10 mouse cellular contexts compared by ENCODE assay signal in the genomic region with DNA sequence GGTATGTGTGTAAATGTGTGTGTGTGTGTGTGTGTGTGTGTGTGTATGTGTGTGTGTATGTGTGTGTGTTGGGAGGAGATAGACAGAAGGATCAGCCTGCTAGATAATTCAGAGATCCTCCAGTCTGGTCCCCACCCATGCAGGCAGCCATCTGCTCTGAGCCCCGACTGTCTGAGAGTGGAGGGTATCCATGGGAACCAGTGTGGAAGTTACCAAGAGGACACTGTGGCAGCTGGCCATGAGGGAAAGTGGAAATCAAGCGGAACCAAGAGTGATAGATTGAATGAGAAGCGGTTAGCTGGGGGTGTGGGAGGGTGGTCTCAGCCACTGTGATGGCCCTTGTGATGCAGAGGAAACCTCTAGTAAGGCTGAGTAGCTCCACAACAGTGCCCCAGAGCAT. TPM values are rescaled to one million over a fixed set of nuclear protein-coding genes. Genes with fewer than 3 reads are reported as not detected.
DNase-seq lines count a peak whose midpoint lies in the region; ATAC-seq and TF ChIP-seq lines count a peak whose summit lies in the region.
"Had no signal": no experiment of that assay in that cellular context is flagged by ENCODE, and none has a peak within 500 bp of the region (broad histone marks: within the 10 kb centered on the region; RNA-seq: fewer than 3 reads in every experiment).

No protein-coding gene starts in this region.

- WGBS in forebrain, embryonic 15.5 days: 12% methylated on average over 3 of the region's 3 CpGs
- 62% methylated on average over 3 of the region's 3 CpGs for WGBS in heart, embryonic 12.5 days

- no peak overlapping the region for H3K4me3 ChIP-seq in forebrain, embryonic 15.5 days
- no peak overlapping the region for H3K4me3 ChIP-seq in heart, embryonic 12.5 days
- H3K4me3 ChIP-seq: liver, embryonic 13.5 days had no signal

- H3K9ac ChIP-seq in forebrain, embryonic 15.5 days (replicated peaks): no peak overlapping the region
- H3K9ac ChIP-seq in heart, embryonic 12.5 days: no peak overlapping the region
- H3K9ac ChIP-seq: liver, embryonic 13.5 days had no signal

- ATAC-seq in forebrain, embryonic 15.5 days (replicated peaks): peak; percentile 80
- no peak for ATAC-seq in megakaryocyte progenitor cell, adult 5-6 weeks (replicated peaks; ENCODE audit: poor library complexity)
- ATAC-seq in heart, embryonic 12.5 days (ENCODE audit: insufficient number of reproducible peaks, low FRiP score): no peak

- TF ChIP-seq POLR2A in brain, embryonic 14.5 days (IDR thresholded peaks at IDR 0.05; ENCODE audit: borderline replicate concordance, extremely low read depth, insufficient read depth, insufficient read length, poor library complexity, severe bottlenecking): no peak

- H3K4me1 ChIP-seq in forebrain, embryonic 15.5 days: peaks cover 23% of the 10 kb centered on the region
- peaks cover 20% of the 10 kb centered on the region for H3K4me1 ChIP-seq in heart, embryonic 12.5 days (replicated peaks)
- H3K4me1 ChIP-seq: liver, embryonic 13.5 days had no signal

- DNase-seq in brain, embryonic 14.5 days (ENCODE audit: low read depth): peak; percentile 92
- DNase-seq in layer of hippocampus, postnatal 10 days (ENCODE audit: low spot score in 2 of 2): peak; percentile 73 to 77
- peak; percentile 67 for DNase-seq in neural tube, embryonic 10.5 days (ENCODE audit: extremely low spot score, low spot score)
- no peak for DNase-seq in adrenal gland, postnatal 25 days
- DNase-seq in adrenal gland, adult 8-10 months: no peak
- DNase-seq: gastrocnemius, postnatal 10 days; liver, embryonic 13.5 days had no signal

- no peak overlapping the region for H3K4me2 ChIP-seq in forebrain, embryonic 15.5 days (replicated peaks)
- H3K4me2 ChIP-seq in heart, embryonic 12.5 days: no peak overlapping the region
- H3K4me2 ChIP-seq: liver, embryonic 13.5 days had no signal

- TF ChIP-seq CTCF in brain, embryonic 14.5 days (IDR thresholded peaks at IDR 0.05; ENCODE audit: borderline replicate concordance, extremely low read depth, insufficient read depth, insufficient read length): no peak

- peaks cover 8% of the 10 kb centered on the region; the same call in 1 of the 2 replicates for H3K36me3 ChIP-seq in forebrain, embryonic 15.5 days
- no peaks in the 10 kb centered on the region for H3K36me3 ChIP-seq in heart, embryonic 12.5 days
- H3K36me3 ChIP-seq: liver, embryonic 13.5 days had no signal

- H3K27me3 ChIP-seq in forebrain, embryonic 15.5 days: no peaks in the 10 kb centered on the region
- H3K27me3 ChIP-seq in heart, embryonic 12.5 days (replicated peaks): 0 out of 2 replicates have a peak, but pooled peaks cover 3% of the 10 kb centered on the region

- peak overlapping the region; percentile 13; the same call in 1 of the 2 replicates for H3K27ac ChIP-seq in forebrain, embryonic 15.5 days (replicated peaks)
- no peak overlapping the region for H3K27ac ChIP-seq in heart, embryonic 12.5 days (ENCODE audit: poor library complexity, severe bottlenecking)
- H3K27ac ChIP-seq: liver, embryonic 13.5 days had no signal

- H3K9me3 ChIP-seq in forebrain, embryonic 15.5 days: no peaks in the 10 kb centered on the region
- peaks cover 10% of the 10 kb centered on the region; the same call in 1 of the 2 replicates for H3K9me3 ChIP-seq in heart, embryonic 12.5 days (replicated peaks)
- H3K9me3 ChIP-seq: liver, embryonic 13.5 days had no signal

RNA-seq across cellular contexts. Expression of a gene that starts 20.0 kb away (rescaled TPM):
- 122 and 188 TPM in 2 replicates for polyA plus RNA-seq in brain, embryonic 14.5 days (2012; rRNA removed)
- 77.8 and 80.9 TPM in 2 replicates for polyA plus RNA-seq in forebrain, embryonic 15.5 days (2015; fragmentation: Nextera tagmentation; extraction: Ambion mirVana)
- 100 to 1,000 TPM; 178 to 182 TPM for total RNA-seq in layer of hippocampus, postnatal 10 days (2021)
- 0.56 TPM in 1 of 2 replicates, not detected in the other for total RNA-seq in megakaryocyte progenitor cell, adult 5-6 weeks (2015)
- total RNA-seq in megakaryocyte progenitor cell, adult 5-6 weeks (2017): not detected in 2 replicates
- 6.7 and 8.8 TPM in 2 replicates for total RNA-seq in adrenal gland, postnatal 25 days (2021)
- polyA plus RNA-seq in heart, embryonic 12.5 days (2016; fragmentation: Nextera tagmentation; extraction: Ambion mirVana): 3.0 and 3.4 TPM in 2 replicates
- total RNA-seq in adrenal gland, adult 8-10 months (2022): 10 to 100 TPM in 3 of 4 experiments, 1 to 10 TPM in 1; 8.6 to 14.1 (median 12.4) TPM

RNA-seq across cellular contexts. Expression of a gene that starts 48.9 kb away (rescaled TPM):
- polyA plus RNA-seq in brain, embryonic 14.5 days (2012; rRNA removed): 1.7 and 2.1 TPM in 2 replicates
- polyA plus RNA-seq in forebrain, embryonic 15.5 days (2015; fragmentation: Nextera tagmentation; extraction: Ambion mirVana): 1.2 and 1.7 TPM in 2 replicates
- not detected for total RNA-seq in layer of hippocampus, postnatal 10 days (2021)
- 7.4 and 8.2 TPM in 2 replicates for total RNA-seq in megakaryocyte progenitor cell, adult 5-6 weeks (2015)
- 8.2 and 9.8 TPM in 2 replicates for total RNA-seq in megakaryocyte progenitor cell, adult 5-6 weeks (2017)
- 0.79 and 2.3 TPM in 2 replicates for total RNA-seq in adrenal gland, postnatal 25 days (2021)
- polyA plus RNA-seq in heart, embryonic 12.5 days (2016; fragmentation: Nextera tagmentation; extraction: Ambion mirVana): 2.5 and 3.1 TPM in 2 replicates
- total RNA-seq in adrenal gland, adult 8-10 months (2022): 1 to 10 TPM in 1 of 4 experiments, under 1 TPM in 3; 0.25 to 1.5 (median 0.51) TPM

Comparison
In these comparisons a context has a peak if more than half of its experiments do, and no peak if none do; other contexts are left out.
1. DNase-seq: peak in brain, embryonic 14.5 days (single experiment), layer of hippocampus, postnatal 10 days (2 of 2) and neural tube, embryonic 10.5 days (single experiment); none in adrenal gland, postnatal 25 days (single experiment) and adrenal gland, adult 8-10 months (single experiment).
2. RNA of a gene that starts 20.0 kb away (total RNA-seq): 178 to 182 TPM in layer of hippocampus, postnatal 10 days; 8.6 to 14.1 TPM in adrenal gland, adult 8-10 months, 6.7 to 8.8 TPM in adrenal gland, postnatal 25 days and 0.56 TPM in megakaryocyte progenitor cell, adult 5-6 weeks; every median in the first group is over 10 times any median in the second.